In the genomic region with DNA sequence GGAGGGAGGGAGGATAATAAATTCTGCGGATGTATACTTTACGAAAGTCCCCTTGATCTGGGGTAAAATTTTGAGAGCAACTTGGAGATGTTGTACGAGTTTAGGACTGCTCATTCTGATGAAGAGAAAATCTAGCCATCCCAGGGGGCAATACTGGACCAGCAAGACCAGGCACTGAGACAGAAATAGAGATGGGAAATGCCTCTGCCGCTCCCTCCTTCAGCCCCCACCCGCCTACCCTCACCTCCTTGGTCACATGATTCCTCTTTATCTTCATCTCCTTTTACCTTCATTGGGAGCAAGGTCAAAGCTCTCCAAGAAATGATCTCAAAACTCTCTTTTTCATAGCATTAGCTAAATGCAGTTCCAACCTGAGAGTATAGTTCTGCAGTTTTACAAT, we compare ENCODE assay signal across 20 mouse cellular contexts.
"Had no signal": no experiment of that assay in that cellular context is flagged by ENCODE, and none has a peak within 500 bp of the region (broad histone marks: within the 10 kb centered on the region; RNA-seq: fewer than 3 reads in every experiment).

No protein-coding gene starts in this region.

- H3K4me2 ChIP-seq: liver, embryonic 12.5 days; lung, embryonic 14.5 days; midbrain, embryonic 13.5 days; midbrain, embryonic 15.5 days; neural tube, embryonic 13.5 days; neural tube, embryonic 15.5 days; stomach, embryonic 15.5 days had no signal

- H3K36me3 ChIP-seq: midbrain, embryonic 15.5 days; neural tube, embryonic 15.5 days had no signal

- ATAC-seq: liver, embryonic 12.5 days; midbrain, embryonic 13.5 days; midbrain, embryonic 15.5 days had no signal

- DNase-seq: lung, adult 18-20 months; lung, embryonic 14.5 days; lung, postnatal 10 days; lung, postnatal 4 days; retina, postnatal 1 day; right cerebral cortex, adult 18-20 months; right cerebral cortex, postnatal 14 days; thymus, adult 2 months; thymus, postnatal 25 days; thymus, postnatal 4 days had no signal

- H3K9ac ChIP-seq: liver, embryonic 12.5 days; liver, embryonic 14.5 days; lung, embryonic 14.5 days; midbrain, embryonic 13.5 days; midbrain, embryonic 15.5 days; neural tube, embryonic 13.5 days; neural tube, embryonic 15.5 days; stomach, embryonic 15.5 days had no signal

- H3K4me3 ChIP-seq: liver, embryonic 12.5 days; midbrain, embryonic 10.5 days; midbrain, embryonic 13.5 days; midbrain, embryonic 15.5 days; myocyte; neural tube, embryonic 13.5 days; neural tube, embryonic 15.5 days; stomach, embryonic 15.5 days had no signal

- H3K9me3 ChIP-seq: liver, embryonic 12.5 days; midbrain, embryonic 13.5 days; midbrain, embryonic 15.5 days; neural tube, embryonic 13.5 days; neural tube, embryonic 15.5 days; stomach, embryonic 15.5 days had no signal

- H3K27ac ChIP-seq: liver, embryonic 12.5 days; liver, embryonic 14.5 days; midbrain, embryonic 10.5 days; midbrain, embryonic 13.5 days; midbrain, embryonic 15.5 days; neural tube, embryonic 13.5 days; neural tube, embryonic 15.5 days; stomach, embryonic 15.5 days; stomach, postnatal 0 days had no signal

- H3K27me3 ChIP-seq: liver, embryonic 12.5 days; midbrain, embryonic 13.5 days; midbrain, embryonic 15.5 days; neural tube, embryonic 13.5 days; neural tube, embryonic 15.5 days; stomach, embryonic 15.5 days had no signal

- H3K4me1 ChIP-seq: liver, embryonic 12.5 days; stomach, embryonic 15.5 days had no signal
